Mouse (Mus musculus) left cerebral cortex, adult 6 months (tissue): ENCODE data around the gene Trim58. TPM values are rescaled to one million over a fixed set of nuclear protein-coding genes. Genes with fewer than 3 reads are reported as not detected.

Source experiments
- long read RNA-seq, 2 experiments: library from polyadenylated mRNA; unstranded; transcript quantifications; one replicate each; pipeline ENCODE4 v2.0.0; 2019 to 2020
- polyA plus RNA-seq: library from polyadenylated mRNA; unstranded; fragments of <200 nt; fragmentation: Nextera tagmentation; gene quantifications from 2 replicates; pipeline ENCODE4 v1.2.3, GENCODE M21; 2021

Gene Trim58
- not detected in 2 replicates for polyA plus RNA-seq
- long read RNA-seq, experiment 1, partial matches to known transcripts = 0 of 1 reads
- long read RNA-seq, experiment 1, other reads (novel, unspliced or antisense) = 0 of 1 reads
- long read RNA-seq, experiment 2 = 0 reads

DNA sequence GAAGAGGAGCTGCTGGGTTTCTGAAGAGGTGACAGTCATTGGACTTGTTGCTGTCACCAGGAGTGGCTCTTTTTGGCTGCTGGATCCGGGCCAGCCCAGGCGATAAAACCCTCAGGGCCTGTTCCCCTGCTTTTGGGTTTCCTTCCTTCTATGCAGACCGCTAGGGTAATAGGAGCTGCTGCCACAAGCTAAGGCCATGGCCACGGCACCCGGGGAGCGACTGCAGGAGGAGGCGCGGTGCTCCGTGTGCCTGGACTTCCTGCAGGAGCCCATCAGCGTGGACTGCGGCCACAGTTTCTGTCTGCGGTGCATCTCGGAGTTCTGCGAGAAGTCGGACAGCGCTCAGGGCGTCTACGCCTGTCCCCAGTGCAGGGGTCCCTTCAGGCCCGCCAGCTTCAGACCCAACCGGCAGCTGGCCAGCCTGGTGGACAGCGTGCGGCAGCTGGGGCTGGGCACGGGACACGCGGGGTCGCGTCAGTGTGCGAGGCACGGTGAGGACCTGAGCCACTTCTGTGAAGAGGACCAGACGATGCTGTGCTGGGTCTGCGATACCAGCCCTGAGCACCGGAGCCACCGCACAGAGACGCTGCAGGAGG, at the start of gene Trim58:
Gene Trim58, plus strand, starts transcription at position 194 of the 596 bp plus-strand sequence.

DNA sequence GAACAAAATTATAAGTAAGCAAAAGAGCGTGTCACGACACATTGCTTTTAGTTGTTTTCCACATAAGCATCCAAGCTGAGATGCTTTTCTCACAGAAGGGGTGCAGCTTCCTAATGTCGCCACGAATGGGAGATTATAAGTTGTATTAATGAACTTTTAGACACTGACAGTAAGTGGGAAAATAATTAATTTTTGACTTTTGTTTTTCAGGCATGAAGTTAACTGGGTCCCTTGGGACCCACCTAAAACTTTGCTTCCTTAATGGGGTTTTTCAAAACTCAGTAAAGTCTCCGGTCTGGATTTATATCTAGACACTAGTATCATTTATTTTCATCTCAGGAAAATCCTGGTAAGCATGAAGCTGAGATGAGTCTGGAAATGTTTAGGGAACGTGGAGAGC, 45.5 kb upstream of the Trim58 start, which contains the start of gene Olfr324:
Gene Olfr324, plus strand, starts transcription at position 301 of the 400 bp plus-strand sequence.

GRCm38 (mm10) chr11:58615975-58616374, 24.3 kb upstream of the Trim58 start, which contains the start of gene 2210407C18Rik:
Gene 2210407C18Rik, minus strand, starts transcription at chr11:58616075.

DNA sequence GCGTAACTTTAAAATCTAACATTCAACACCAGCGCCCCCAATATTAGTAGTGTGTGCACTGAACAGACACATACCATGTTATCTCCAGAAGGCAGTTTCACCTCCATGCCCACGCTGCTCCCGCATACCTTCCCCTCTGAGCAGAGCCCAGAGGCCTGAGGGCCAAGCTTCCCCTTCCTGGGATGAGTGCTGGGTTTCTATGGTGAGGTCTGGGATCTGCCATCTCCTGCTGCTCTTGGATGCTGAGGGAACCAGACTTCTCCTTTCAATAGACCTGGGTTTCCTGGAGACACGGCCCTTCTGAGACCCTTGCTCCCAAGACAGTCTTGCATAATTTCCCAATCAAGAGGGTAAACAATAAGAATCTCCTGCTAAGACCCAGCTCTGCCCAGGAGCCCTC, 9.9 kb upstream of the Trim58 start, which contains the start of gene Olfr323:
Gene Olfr323, minus strand, starts transcription at position 101 of the 400 bp plus-strand sequence.

DNA sequence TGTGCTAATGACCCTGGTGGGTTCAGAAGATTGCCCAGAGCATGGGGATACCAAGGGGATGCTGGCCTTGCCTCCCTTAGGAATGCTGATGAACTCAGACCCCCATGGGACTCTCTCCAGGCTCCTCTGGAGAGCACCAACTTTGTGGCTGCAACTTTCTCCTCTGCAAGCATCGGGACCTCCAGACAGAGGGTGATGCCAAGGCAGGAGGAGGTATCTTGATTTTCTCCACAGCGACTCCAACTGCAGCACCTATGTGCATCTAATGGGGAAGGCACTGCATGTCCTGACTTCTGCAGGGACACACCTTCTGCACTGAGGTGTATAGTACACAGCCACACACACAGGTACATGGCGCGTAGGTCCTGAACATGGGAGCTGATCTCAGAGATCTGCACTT, 18.3 kb downstream of the Trim58 start, which contains the start of gene Olfr322:
Gene Olfr322, plus strand, starts transcription at position 187 of the 400 bp plus-strand sequence.

DNA sequence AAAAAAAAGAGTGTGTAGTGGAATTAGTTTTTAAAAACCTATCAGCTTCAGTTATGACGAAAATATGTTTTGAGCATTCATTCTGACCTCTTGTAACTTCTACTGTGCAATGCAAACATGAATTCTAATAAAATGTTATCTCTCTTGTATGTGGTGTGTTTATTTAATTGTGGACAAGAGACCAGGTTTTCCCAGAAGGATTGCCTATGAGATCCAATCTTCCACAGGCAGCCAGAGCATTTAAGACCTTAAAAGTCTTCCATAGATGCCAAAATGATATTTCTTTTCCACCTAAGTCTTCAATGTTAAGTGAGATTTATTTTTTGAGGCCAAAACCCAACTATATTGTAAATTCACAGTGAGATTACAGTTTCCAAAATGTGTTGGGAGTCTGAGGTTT, 40.5 kb downstream of the Trim58 start, which contains the start of gene Olfr320:
Gene Olfr320, plus strand, starts transcription at position 301 of the 400 bp plus-strand sequence.

DNA sequence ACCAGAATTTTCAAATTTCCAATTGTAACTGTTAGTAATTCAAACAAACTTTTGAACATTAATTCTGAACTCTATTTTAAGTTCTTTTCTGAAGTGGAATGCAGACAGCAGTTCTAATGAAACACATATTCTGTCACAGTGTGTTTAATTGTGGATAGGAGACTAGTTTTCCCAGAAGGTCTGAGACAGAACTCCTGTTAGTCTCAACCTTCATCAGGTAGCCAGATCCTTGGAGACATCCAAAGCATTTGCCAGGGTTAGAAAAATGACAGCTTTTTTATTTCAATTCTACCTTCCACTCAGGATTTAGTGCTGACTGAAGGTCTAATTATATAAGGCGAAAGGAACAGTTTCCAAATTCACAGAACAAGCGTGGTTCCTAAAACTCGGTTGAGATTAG, 58.6 kb downstream of the Trim58 start, which contains the start of gene Olfr319:
Gene Olfr319, plus strand, starts transcription at position 301 of the 400 bp plus-strand sequence.

Other genes with a start within 250 kb of the Trim58 start
- gene 1810065E05Rik, start 219.4 kb upstream of the Trim58 start, polyA plus RNA-seq = not detected in 2 replicates
- not detected in 2 replicates for gene Gm12253, start 207.9 kb upstream of the Trim58 start, polyA plus RNA-seq
- gene Lypd9, start 187.5 kb upstream of the Trim58 start, polyA plus RNA-seq = not detected in 2 replicates
- not detected in 2 replicates for gene Olfr30, start 178.2 kb upstream of the Trim58 start, polyA plus RNA-seq
- not detected in 2 replicates for gene Olfr332, start 147.9 kb upstream of the Trim58 start, polyA plus RNA-seq
- gene Olfr331, start 137.9 kb upstream of the Trim58 start, polyA plus RNA-seq = not detected in 2 replicates
- gene Olfr330, start 105.6 kb upstream of the Trim58 start, polyA plus RNA-seq = not detected in 2 replicates
- not detected in 2 replicates for gene Olfr329-ps, start 94.0 kb upstream of the Trim58 start, polyA plus RNA-seq
- gene Olfr328, start 84.8 kb upstream of the Trim58 start, polyA plus RNA-seq = not detected in 2 replicates
- gene Olfr224, start 69.9 kb upstream of the Trim58 start, polyA plus RNA-seq = not detected in 2 replicates
- not detected in 2 replicates for gene Olfr325, start 62.7 kb upstream of the Trim58 start, polyA plus RNA-seq
- not detected in 2 replicates for gene Olfr324, start 45.4 kb upstream of the Trim58 start, polyA plus RNA-seq
- gene 2210407C18Rik, start 24.4 kb upstream of the Trim58 start, polyA plus RNA-seq = not detected in 2 replicates
- gene Olfr323, start 10.0 kb upstream of the Trim58 start, polyA plus RNA-seq = not detected in 2 replicates
- not detected in 2 replicates for gene Olfr322, start 18.3 kb downstream of the Trim58 start, polyA plus RNA-seq
- not detected in 2 replicates for gene Olfr320, start 40.6 kb downstream of the Trim58 start, polyA plus RNA-seq
- not detected in 2 replicates for gene Olfr319, start 58.7 kb downstream of the Trim58 start, polyA plus RNA-seq
- gene Olfr318, start 83.5 kb downstream of the Trim58 start, polyA plus RNA-seq = not detected in 2 replicates
- gene Olfr317, start 98.7 kb downstream of the Trim58 start, polyA plus RNA-seq = not detected in 2 replicates
- 1.1 and 2.0 TPM in 2 replicates for gene Olfr316, start 112.3 kb downstream of the Trim58 start, polyA plus RNA-seq
- not detected in 2 replicates for gene Olfr315, start 132.7 kb downstream of the Trim58 start, polyA plus RNA-seq
- not detected in 2 replicates for gene Olfr314, start 142.5 kb downstream of the Trim58 start, polyA plus RNA-seq
- 9.7 and 11.3 TPM in 2 replicates for gene Fam183b, start 161.5 kb downstream of the Trim58 start, polyA plus RNA-seq
- not detected in 2 replicates for gene Olfr313, start 174.5 kb downstream of the Trim58 start, polyA plus RNA-seq
- gene Olfr312, start 188.8 kb downstream of the Trim58 start, polyA plus RNA-seq = not detected in 2 replicates
- 0.11 TPM in 1 of 2 replicates, not detected in the other for gene Olfr311, start 198.8 kb downstream of the Trim58 start, polyA plus RNA-seq
- 4.2 and 5.8 TPM in 2 replicates for gene Gm12258, start 206.7 kb downstream of the Trim58 start, polyA plus RNA-seq
- gene 2810021J22Rik, start 226.8 kb downstream of the Trim58 start, polyA plus RNA-seq = 2.5 and 5.9 TPM in 2 replicates